Mouse (Mus musculus) stomach, postnatal 0 days (tissue): ENCODE measurements at regions not wholly inside any gene's neighbourhood (a gene's known extent, or its start where the extent isn't known, plus 50 kb on each side); places are given as distances from the start of the nearest gene placed in this dataset.

Experiments used
- ATAC-seq: fragments of 200-750 bp; cut with Nextera tagmentation; 2 replicates; pipeline ENCODE4 v1.8.0; 2017; ENCODE audit not compliant: low FRiP score, low TSS enrichment
- DNase-seq: peaks from one replicate; pipeline ENCODE4 v3.0.0-alpha.2; 2016; ENCODE audit warnings: low spot score
- H3K27ac ChIP-seq: fragments of 300-500 bp; sonication (generic); replicated peaks from 2 replicates; pipeline ENCODE4 v1.5.1; 2014; ENCODE audit warnings: mild to moderate bottlenecking, control low read depth
- H3K27me3 ChIP-seq: fragments of 300-500 bp; sonication (generic); 2 replicates; pipeline ENCODE4 v1.6.1; 2014; ENCODE audit warnings: low read length; ENCODE audit not compliant: control insufficient read depth, insufficient read depth
- H3K36me3 ChIP-seq: fragments of 300-500 bp; sonication (generic); 2 replicates; pipeline ENCODE4 v1.6.1; 2014; ENCODE audit warnings: low read length, mixed read lengths; ENCODE audit not compliant: control insufficient read depth, insufficient read depth
- H3K4me1 ChIP-seq: fragments of 300-500 bp; sonication (generic); replicated peaks from 2 replicates; pipeline ENCODE4 v1.6.1; 2014; ENCODE audit warnings: antibody characterized with exemption; ENCODE audit not compliant: control insufficient read depth, insufficient read depth
- H3K4me2 ChIP-seq: fragments of 300-500 bp; sonication (generic); replicated peaks from 2 replicates; pipeline ENCODE4 v1.6.1; 2014; ENCODE audit warnings: low read depth, mild to moderate bottlenecking, control low read depth, moderate library complexity
- H3K4me3 ChIP-seq: fragments of 300-500 bp; sonication (generic); 2 replicates; pipeline ENCODE4 v1.5.1; 2014; ENCODE audit warnings: low read depth, low read length, control low read depth
- H3K9ac ChIP-seq: fragments of 300-500 bp; sonication (generic); 2 replicates; pipeline ENCODE4 v1.6.1; 2014; ENCODE audit warnings: mild to moderate bottlenecking, low read length, control low read depth, mixed read lengths
- H3K9me3 ChIP-seq: fragments of 300-500 bp; sonication (generic); 2 replicates; pipeline ENCODE4 v1.6.1; 2016; ENCODE audit warnings: low read length; ENCODE audit not compliant: control insufficient read depth
- CTCF ChIP-seq: IDR thresholded peaks from 2 replicates; pipeline ENCODE4 v1.5.1; 2016; ENCODE audit warnings: antibody characterized with exemption, low read depth, mild to moderate bottlenecking, moderate library complexity
- EP300 ChIP-seq: optimal IDR thresholded peaks from 2 replicates; pipeline ENCODE3; 2016; ENCODE audit warnings: antibody characterized with exemption
- WGBS: fragments of 180-500 bp; shearing (Covaris S2); extraction: QIAGEN DNeasy Blood & Tissue Kit; methylation state at CpG from one replicate; pipeline ENCODE4 v1.1.7; 2014; 5-methylcytosine and 5-hydroxymethylcytosine counted together

GRCm38 (mm10) chr2:84260701-84261100 is 164.5 kb downstream of the Calcrl start:
- Histone ChIP-seq H3K9ac (no peak overlapping the region), H3K4me2 (no peak overlapping the region), H3K27me3 (no peaks in the 10 kb centered on the region), H3K36me3 (no peaks in the 10 kb centered on the region), H3K27ac (no peak overlapping the region), H3K4me3 (no peak overlapping the region), H3K9me3 (no peaks in the 10 kb centered on the region), H3K4me1 (no peaks in the 10 kb centered on the region)
- no peak for DNase-seq
- WGBS, result 69% methylated on average over 4 of the region's 4 CpGs
- ATAC-seq, result no peak
- no peak for TF ChIP-seq CTCF

GRCm38 (mm10) chr2:84261481-84261880 is 163.7 kb downstream of the Calcrl start:
- 89% methylated on average over 5 of the region's 5 CpGs for WGBS
- H3K27ac ChIP-seq, result no peak overlapping the region
- no peaks in the 10 kb centered on the region for H3K4me1 ChIP-seq
- no peak for TF ChIP-seq CTCF
- no peak for TF ChIP-seq EP300
- no peak overlapping the region for H3K9ac ChIP-seq
- H3K4me3 ChIP-seq, result no peak overlapping the region
- no peak for DNase-seq
- H3K9me3 ChIP-seq, result no peaks in the 10 kb centered on the region
- H3K27me3 ChIP-seq, result no peaks in the 10 kb centered on the region
- no peaks in the 10 kb centered on the region for H3K36me3 ChIP-seq
- no peak overlapping the region for H3K4me2 ChIP-seq
- no peak for ATAC-seq

- Histone ChIP-seq H3K9me3 (no peaks in the 10 kb centered on the region), H3K4me2 (no peak overlapping the region), H3K36me3 (no peaks in the 10 kb centered on the region), H3K27ac (no peak overlapping the region), H3K4me3 (no peak overlapping the region), H3K9ac (no peak overlapping the region), H3K27me3 (no peaks in the 10 kb centered on the region), H3K4me1 (no peaks in the 10 kb centered on the region)
- no peak for TF ChIP-seq CTCF
- TF ChIP-seq EP300, result no peak
- DNase-seq (no peak), ATAC-seq (no peak)
- 66% methylated on average over 2 of the region's 2 CpGs for WGBS
Observed at GRCm38 (mm10) chr2:84264485-84264884, 160.7 kb downstream of the Calcrl start.

GRCm38 (mm10) chr2:84265002-84265401 is 160.2 kb downstream of the Calcrl start:
- Histone ChIP-seq H3K4me1 (no peaks in the 10 kb centered on the region), H3K27ac (no peak overlapping the region), H3K9ac (no peak overlapping the region), H3K27me3 (no peaks in the 10 kb centered on the region), H3K9me3 (no peaks in the 10 kb centered on the region), H3K4me3 (no peak overlapping the region), H3K4me2 (no peak overlapping the region), H3K36me3 (no peaks in the 10 kb centered on the region)
- TF ChIP-seq CTCF (no peak), EP300 (no peak)
- DNase-seq, result no peak
- ATAC-seq, result no peak

- Histone ChIP-seq H3K27ac (no peak overlapping the region), H3K36me3 (no peaks in the 10 kb centered on the region), H3K4me2 (no peak overlapping the region), H3K9me3 (no peaks in the 10 kb centered on the region), H3K4me1 (no peaks in the 10 kb centered on the region), H3K27me3 (no peaks in the 10 kb centered on the region), H3K9ac (no peak overlapping the region), H3K4me3 (no peak overlapping the region)
- no peak for ATAC-seq
- 26% methylated on average over 4 of the region's 4 CpGs for WGBS
- no peak for DNase-seq
- TF ChIP-seq EP300 (no peak), CTCF (no peak)
Observed at GRCm38 (mm10) chr2:84266158-84266557, 159.1 kb downstream of the Calcrl start.

- ATAC-seq (no peak), DNase-seq (no peak)
- TF ChIP-seq EP300 (no peak), CTCF (no peak)
- Histone ChIP-seq H3K4me3 (no peak overlapping the region), H3K4me1 (no peaks in the 10 kb centered on the region), H3K27ac (no peak overlapping the region), H3K27me3 (no peaks in the 10 kb centered on the region), H3K9me3 (no peaks in the 10 kb centered on the region), H3K36me3 (no peaks in the 10 kb centered on the region), H3K4me2 (no peak overlapping the region), H3K9ac (no peak overlapping the region)
- 48% methylated on average over 6 of the region's 6 CpGs for WGBS
Observed at GRCm38 (mm10) chr2:84266883-84267554, 158.2 kb downstream of the Calcrl start.
